Mouse (Mus musculus): ENCODE measurements around the gene Xirp1. TPM values are rescaled to one million over a fixed set of nuclear protein-coding genes. Genes with fewer than 3 reads are reported as not detected.

Gene Xirp1
- polyA plus RNA-seq, 1 experiment from 2014 or later: 1.6 TPM

DNA sequence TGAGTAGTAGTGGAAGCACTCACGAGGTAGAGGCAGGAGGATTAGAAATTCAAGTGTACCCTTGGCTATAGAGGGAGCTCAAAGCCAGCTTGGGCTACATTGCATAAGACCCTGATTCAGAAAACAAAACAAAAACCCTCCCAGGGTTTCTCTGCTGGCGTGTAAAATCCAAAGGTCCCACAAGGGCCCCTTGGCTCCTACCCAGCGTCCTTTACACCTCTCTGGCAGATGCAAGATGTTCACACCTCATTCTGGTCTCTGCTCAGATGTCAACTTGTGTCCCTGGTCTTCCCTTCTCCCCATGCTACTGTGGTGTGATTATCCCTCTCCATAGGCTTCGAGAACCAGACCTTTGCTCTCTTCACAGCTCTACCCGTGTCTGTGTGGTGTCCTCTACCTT, 22.6 kb downstream of the Xirp1 start:
- ATAC-seq (ENCODE audit: low read depth): no peak
- peak overlapping the region; percentile 93 for H3K27ac ChIP-seq (ENCODE audit: low read length)
- H3K4me2 ChIP-seq (ENCODE audit: low read depth, low read length): no peak overlapping the region
- 69% methylated on average over 5 of the region's 5 CpGs for WGBS
- no peaks in the 10 kb centered on the region for H3K9me3 ChIP-seq (ENCODE audit: control insufficient read depth, low read length)
- H3K4me3 ChIP-seq (ENCODE audit: low read length): no peak overlapping the region
- peaks cover 17% of the 10 kb centered on the region for H3K4me1 ChIP-seq (replicated peaks; ENCODE audit: control insufficient read depth, insufficient read depth, low read length)
- no peaks in the 10 kb centered on the region for H3K27me3 ChIP-seq (ENCODE audit: control insufficient read depth, insufficient read depth, low read depth, low read length)
- no peak overlapping the region for H3K9ac ChIP-seq (ENCODE audit: low read length)
- no peaks in the 10 kb centered on the region for H3K36me3 ChIP-seq (ENCODE audit: control insufficient read depth, insufficient read depth, low read length)

DNA sequence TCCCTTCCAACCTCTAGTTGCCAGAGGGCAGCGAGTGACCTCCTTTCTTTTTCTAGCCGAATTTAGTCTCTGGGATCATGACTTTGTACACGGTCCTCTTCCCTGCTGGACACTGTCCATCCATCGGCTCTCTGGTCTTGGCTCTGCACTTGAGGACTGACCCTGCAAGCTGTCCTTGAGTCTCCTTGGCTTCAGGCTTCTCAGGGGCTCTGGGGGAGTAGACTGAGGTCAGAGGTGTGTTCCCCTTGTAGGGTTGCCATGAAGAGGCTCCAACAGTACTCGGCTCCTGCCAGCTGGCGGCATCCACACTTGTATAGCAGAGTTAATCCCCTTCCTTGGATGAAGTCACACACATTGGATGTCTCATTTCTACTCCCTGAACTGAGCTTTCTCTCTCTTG, 23.8 kb downstream of the Xirp1 start:
- H3K27ac ChIP-seq (ENCODE audit: low read length): no peak overlapping the region

DNA sequence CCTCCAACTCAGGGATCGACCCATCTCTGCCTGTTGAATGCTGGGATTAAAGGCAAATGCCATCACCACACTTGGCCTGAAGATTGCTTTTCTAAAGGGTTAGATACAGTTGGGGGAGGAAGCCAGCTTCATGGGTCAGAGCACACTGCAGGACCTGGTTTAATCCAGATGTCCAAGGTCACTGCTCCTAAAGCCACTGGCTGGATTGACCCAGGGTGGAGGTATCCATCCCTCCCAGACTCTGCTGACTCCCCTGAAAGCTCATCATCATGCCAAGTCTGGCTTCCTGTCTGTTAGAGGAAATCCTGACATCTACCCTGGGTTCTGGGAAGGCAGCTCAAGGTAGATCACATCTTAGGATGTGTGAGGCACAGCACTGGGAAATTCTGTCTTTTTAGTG, 24.6 kb downstream of the Xirp1 start:
- no peak overlapping the region for H3K4me2 ChIP-seq (ENCODE audit: low read depth, low read length)
- H3K36me3 ChIP-seq (ENCODE audit: control insufficient read depth, insufficient read depth, low read length): no peaks in the 10 kb centered on the region
- no peaks in the 10 kb centered on the region for H3K27me3 ChIP-seq (ENCODE audit: control insufficient read depth, insufficient read depth, low read depth, low read length)
- WGBS: 77% methylated on average over 1 of the region's 1 CpGs
- H3K4me3 ChIP-seq (ENCODE audit: low read length): no peak overlapping the region
- no peak for ATAC-seq (ENCODE audit: low read depth)
- H3K4me1 ChIP-seq (replicated peaks; ENCODE audit: control insufficient read depth, insufficient read depth, low read length): peaks cover 17% of the 10 kb centered on the region
- H3K27ac ChIP-seq (ENCODE audit: low read length): no peak overlapping the region
- H3K9me3 ChIP-seq (ENCODE audit: control insufficient read depth, low read length): no peaks in the 10 kb centered on the region
- H3K9ac ChIP-seq (ENCODE audit: low read length): no peak overlapping the region

More for the DNA sequence above, 23.8 kb downstream of the Xirp1 start:
- no peaks in the 10 kb centered on the region for H3K9me3 ChIP-seq (ENCODE audit: control insufficient read depth, low read length)
- H3K27me3 ChIP-seq (ENCODE audit: control insufficient read depth, insufficient read depth, low read depth, low read length): no peaks in the 10 kb centered on the region
- ATAC-seq (ENCODE audit: low read depth): no peak
- no peak overlapping the region for H3K4me3 ChIP-seq (ENCODE audit: low read length)
- no peak overlapping the region for H3K9ac ChIP-seq (ENCODE audit: low read length)
- 60% methylated on average over 6 of the region's 6 CpGs for WGBS
- peaks cover 17% of the 10 kb centered on the region for H3K4me1 ChIP-seq (replicated peaks; ENCODE audit: control insufficient read depth, insufficient read depth, low read length)
- no peaks in the 10 kb centered on the region for H3K36me3 ChIP-seq (ENCODE audit: control insufficient read depth, insufficient read depth, low read length)
- H3K4me2 ChIP-seq (ENCODE audit: low read depth, low read length): no peak overlapping the region

DNA sequence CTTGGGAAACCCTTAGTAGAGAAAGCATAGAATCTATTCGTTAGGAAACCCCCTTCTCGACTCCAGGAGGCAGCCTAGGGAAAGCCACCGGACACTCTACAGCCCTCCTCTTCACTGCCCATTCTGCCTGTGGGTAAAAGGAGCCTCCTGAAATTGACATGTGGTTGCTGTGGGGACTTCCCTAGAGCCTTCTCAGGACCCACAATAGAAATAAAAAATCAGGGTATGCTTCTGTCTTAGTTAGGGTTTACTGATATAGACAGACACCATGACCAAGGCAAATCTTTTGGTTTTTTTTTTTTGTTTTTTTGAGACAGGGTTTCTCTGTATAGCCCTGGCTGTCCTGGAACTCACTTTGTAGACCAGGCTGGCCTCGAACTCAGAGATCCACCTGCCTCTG, 27.3 kb downstream of the Xirp1 start:
- Histone ChIP-seq H3K9ac (ENCODE audit: low read length) (no peak overlapping the region), H3K4me1 (replicated peaks; ENCODE audit: control insufficient read depth, insufficient read depth, low read length) (peaks cover 8% of the 10 kb centered on the region), H3K27ac (ENCODE audit: low read length) (no peak overlapping the region), H3K4me2 (ENCODE audit: low read depth, low read length) (no peak overlapping the region), H3K9me3 (ENCODE audit: control insufficient read depth, low read length) (no peaks in the 10 kb centered on the region), H3K4me3 (ENCODE audit: low read length) (no peak overlapping the region), H3K36me3 (ENCODE audit: control insufficient read depth, insufficient read depth, low read length) (no peaks in the 10 kb centered on the region), H3K27me3 (ENCODE audit: control insufficient read depth, insufficient read depth, low read depth, low read length) (no peaks in the 10 kb centered on the region)
- 80% methylated on average over 4 of the region's 4 CpGs for WGBS
- ATAC-seq (ENCODE audit: low read depth): no peak

- no peaks in the 10 kb centered on the region for H3K27me3 ChIP-seq (ENCODE audit: control insufficient read depth, insufficient read depth, low read depth, low read length)
- WGBS: 48% methylated on average over 7 of the region's 7 CpGs
- H3K9ac ChIP-seq (ENCODE audit: low read length): no peak overlapping the region
- no peaks in the 10 kb centered on the region for H3K36me3 ChIP-seq (ENCODE audit: control insufficient read depth, insufficient read depth, low read length)
- H3K4me2 ChIP-seq (ENCODE audit: low read depth, low read length): no peak overlapping the region
- no peaks in the 10 kb centered on the region for H3K9me3 ChIP-seq (ENCODE audit: control insufficient read depth, low read length)
- H3K4me1 ChIP-seq (replicated peaks; ENCODE audit: control insufficient read depth, insufficient read depth, low read length): no peaks in the 10 kb centered on the region; the same call in 1 of the 2 replicates
- no peak overlapping the region for H3K27ac ChIP-seq (ENCODE audit: low read length)
- ATAC-seq (ENCODE audit: low read depth): no peak
- no peak overlapping the region for H3K4me3 ChIP-seq (ENCODE audit: low read length)
Measured at GRCm38 (mm10) chr9:119994207-119994606, 29.2 kb downstream of the Xirp1 start.

DNA sequence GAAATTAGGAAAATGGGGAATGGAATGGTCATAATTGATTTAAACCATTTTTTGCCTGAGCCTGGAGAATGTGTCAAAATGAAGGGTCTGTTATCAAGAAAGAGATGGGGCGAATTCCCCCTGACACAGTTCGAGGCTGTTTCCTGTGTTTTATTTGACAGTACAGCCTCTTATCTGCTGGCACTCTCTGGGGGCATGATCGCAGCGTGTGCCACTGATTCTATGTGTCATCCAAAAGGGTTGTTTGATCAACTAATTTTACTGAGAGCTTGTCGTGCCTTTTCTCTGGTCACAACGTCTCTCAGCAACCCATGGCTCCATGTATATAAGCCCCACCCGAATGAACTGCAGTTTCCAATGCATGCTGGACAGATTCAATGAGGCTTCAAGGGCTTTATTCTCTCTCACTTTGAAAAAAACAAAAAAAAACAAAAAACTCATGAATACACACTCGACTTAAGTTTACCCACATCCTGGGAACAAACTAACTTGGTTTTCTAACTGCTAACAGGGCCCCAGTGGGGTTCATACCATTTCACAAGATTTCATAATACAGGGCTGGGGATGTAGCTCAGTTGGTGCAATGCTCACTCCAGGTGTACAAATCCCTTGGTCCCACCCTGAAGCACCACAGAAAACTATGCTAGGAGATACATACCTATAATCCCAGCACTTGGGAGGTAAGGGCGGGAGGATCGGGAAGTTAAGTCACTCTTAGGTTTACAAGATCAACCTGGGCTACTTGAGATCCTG, 30.1 kb downstream of the Xirp1 start:
- Histone ChIP-seq H3K27ac (ENCODE audit: low read length) (no peak overlapping the region), H3K9ac (ENCODE audit: low read length) (no peak overlapping the region)
- 43% methylated on average over 10 of the region's 10 CpGs for WGBS

GRCm38 (mm10) chr9:119991310-119991709, 32.1 kb downstream of the Xirp1 start:
- WGBS: 37% methylated on average over 5 of the region's 5 CpGs

More for the DNA sequence above, 30.1 kb downstream of the Xirp1 start:
- no peaks in the 10 kb centered on the region for H3K9me3 ChIP-seq (ENCODE audit: control insufficient read depth, low read length)
- no peak for ATAC-seq (ENCODE audit: low read depth)
- H3K27me3 ChIP-seq (ENCODE audit: control insufficient read depth, insufficient read depth, low read depth, low read length): no peaks in the 10 kb centered on the region
- no peaks in the 10 kb centered on the region for H3K36me3 ChIP-seq (ENCODE audit: control insufficient read depth, insufficient read depth, low read length)
- H3K4me1 ChIP-seq (replicated peaks; ENCODE audit: control insufficient read depth, insufficient read depth, low read length): no peaks in the 10 kb centered on the region
- no peak overlapping the region for H3K4me3 ChIP-seq (ENCODE audit: low read length)
- no peak overlapping the region for H3K4me2 ChIP-seq (ENCODE audit: low read depth, low read length)

DNA sequence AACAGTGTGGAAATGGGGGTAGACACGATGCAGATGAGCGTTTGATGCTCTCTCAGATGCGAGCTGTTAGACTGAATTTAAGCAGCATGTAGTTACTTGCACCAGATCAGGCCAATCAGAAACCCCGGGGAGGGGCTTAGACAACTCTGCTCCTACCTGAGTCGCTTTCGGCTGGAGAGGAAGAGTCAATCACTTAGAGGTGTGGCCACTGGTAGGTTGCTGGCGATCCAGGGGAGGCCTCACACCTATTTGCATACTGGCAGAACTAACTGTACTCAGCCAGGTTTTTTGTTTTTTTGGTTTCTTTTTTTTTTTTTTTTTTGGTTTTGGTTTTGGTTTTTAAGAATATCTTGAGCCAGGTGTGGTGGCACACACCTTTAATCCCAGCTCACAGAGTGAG, 35.1 kb downstream of the Xirp1 start:
- H3K36me3 ChIP-seq (ENCODE audit: control insufficient read depth, insufficient read depth, low read length): no peaks in the 10 kb centered on the region
- H3K4me2 ChIP-seq (ENCODE audit: low read depth, low read length): no peak overlapping the region
- no peaks in the 10 kb centered on the region for H3K9me3 ChIP-seq (ENCODE audit: control insufficient read depth, low read length)
- H3K27me3 ChIP-seq (ENCODE audit: control insufficient read depth, insufficient read depth, low read depth, low read length): no peaks in the 10 kb centered on the region
- no peak overlapping the region for H3K4me3 ChIP-seq (ENCODE audit: low read length)
- peaks cover 9% of the 10 kb centered on the region for H3K4me1 ChIP-seq (replicated peaks; ENCODE audit: control insufficient read depth, insufficient read depth, low read length)
- no peak for ATAC-seq (ENCODE audit: low read depth)
- WGBS: 38% methylated on average over 7 of the region's 7 CpGs
- H3K27ac ChIP-seq (ENCODE audit: low read length): no peak overlapping the region
- H3K9ac ChIP-seq (ENCODE audit: low read length): no peak overlapping the region

More at GRCm38 (mm10) chr9:119991310-119991709, 32.1 kb downstream of the Xirp1 start:
- no peak overlapping the region for H3K27ac ChIP-seq (ENCODE audit: low read length)
- no peak overlapping the region for H3K4me2 ChIP-seq (ENCODE audit: low read depth, low read length)
- H3K36me3 ChIP-seq (ENCODE audit: control insufficient read depth, insufficient read depth, low read length): no peaks in the 10 kb centered on the region
- no peaks in the 10 kb centered on the region for H3K9me3 ChIP-seq (ENCODE audit: control insufficient read depth, low read length)
- no peak overlapping the region for H3K9ac ChIP-seq (ENCODE audit: low read length)
- H3K27me3 ChIP-seq (ENCODE audit: control insufficient read depth, insufficient read depth, low read depth, low read length): no peaks in the 10 kb centered on the region
- no peak for ATAC-seq (ENCODE audit: low read depth)
- no peaks in the 10 kb centered on the region for H3K4me1 ChIP-seq (replicated peaks; ENCODE audit: control insufficient read depth, insufficient read depth, low read length)
- H3K4me3 ChIP-seq (ENCODE audit: low read length): no peak overlapping the region

- Histone ChIP-seq H3K4me2 (ENCODE audit: low read depth, low read length) (no peak overlapping the region), H3K9ac (ENCODE audit: low read length) (no peak overlapping the region), H3K27me3 (ENCODE audit: control insufficient read depth, insufficient read depth, low read depth, low read length) (no peaks in the 10 kb centered on the region), H3K27ac (ENCODE audit: low read length) (no peak overlapping the region), H3K4me1 (replicated peaks; ENCODE audit: control insufficient read depth, insufficient read depth, low read length) (peaks cover 26% of the 10 kb centered on the region), H3K4me3 (ENCODE audit: low read length) (no peak overlapping the region), H3K9me3 (ENCODE audit: control insufficient read depth, low read length) (no peaks in the 10 kb centered on the region), H3K36me3 (ENCODE audit: control insufficient read depth, insufficient read depth, low read length) (no peaks in the 10 kb centered on the region)
- ATAC-seq (ENCODE audit: low read depth): no peak
- 75% methylated on average over 10 of the region's 10 CpGs for WGBS
Measured at GRCm38 (mm10) chr9:119985881-119986574, 37.4 kb downstream of the Xirp1 start.
